Mouse (Mus musculus): ENCODE measurements around the gene Ttc28. TPM values are rescaled to one million over a fixed set of nuclear protein-coding genes. Genes with fewer than 3 reads are reported as not detected.

The Ttc28 gene
- total and polyA plus RNA-seq, 3 experiments, result 1.1 to 1.8 TPM; not detected in 1

DNA sequence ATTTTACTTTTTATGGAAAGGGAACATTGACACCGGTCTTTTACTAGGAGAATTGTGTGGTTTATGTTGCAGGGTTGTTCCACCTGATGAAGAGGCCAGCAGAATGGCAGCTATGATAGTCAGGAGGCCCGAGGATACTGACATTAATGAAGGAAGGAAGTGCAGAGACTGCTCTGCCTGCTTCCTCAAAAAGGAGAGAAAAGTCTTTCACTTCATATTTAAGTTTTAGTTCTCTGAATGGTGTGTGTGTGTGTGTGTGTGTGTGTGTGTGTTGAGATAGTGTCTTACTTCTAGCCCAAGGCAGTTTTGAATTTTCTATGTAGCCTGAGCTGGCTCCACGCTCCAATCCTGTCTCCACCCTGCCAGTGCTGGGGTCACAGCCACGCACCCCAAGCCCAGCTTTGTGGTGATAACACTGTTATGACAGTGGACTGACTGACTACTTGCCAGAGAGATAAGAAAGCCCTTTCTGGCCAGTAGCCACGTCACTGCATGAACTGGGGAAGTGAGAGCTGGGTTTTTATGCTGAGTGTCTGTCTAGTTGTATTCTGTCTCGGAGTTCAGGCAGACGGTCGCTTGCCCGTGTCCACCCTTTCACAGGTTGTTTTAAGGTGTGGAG, 90.7 kb downstream of the Ttc28 start:
- Histone ChIP-seq H3K9ac (ENCODE audit: control insufficient read depth, low read depth, low read length, poor library complexity, severe bottlenecking) (no peak overlapping the region), H3K4me1 (ENCODE audit: control insufficient read depth in 1 of 2, insufficient read depth in 2 of 2, low read length in 2 of 2) (peaks cover 0 to 9% of the 10 kb centered on the region in 2 experiments; a peak in 2 of 4 replicates), H3K79me2 (ENCODE audit: control insufficient read depth, insufficient read depth, low read length, poor library complexity) (no peaks in the 10 kb centered on the region), H3K27ac (ENCODE audit: control insufficient read depth, low read depth, low read length) (no peak overlapping the region), H3K9me3 (replicated peaks; ENCODE audit: insufficient read depth, low read length) (no peaks in the 10 kb centered on the region), H3K27me3 (ENCODE audit: control insufficient read depth in 1 of 2, insufficient read depth in 2 of 2, low read length in 2 of 2) (no peaks in the 10 kb centered on the region), H3K4me3 (ENCODE audit: control insufficient read depth in 1 of 2, insufficient read depth in 1 of 2, low read depth in 2 of 2, low read length in 2 of 2) (no peak overlapping the region), H3K36me3 (ENCODE audit: control insufficient read depth in 1 of 2, insufficient read depth in 2 of 2, low read length in 2 of 2) (no peaks in the 10 kb centered on the region)
- no peak for TF ChIP-seq MAFK (IDR thresholded peaks at IDR 0.05; ENCODE audit: borderline replicate concordance, low read depth, low read length)
- no peak for TF ChIP-seq MAZ (IDR thresholded peaks at IDR 0.05; ENCODE audit: low read depth, low read length)
- no peak for TF ChIP-seq POLR2AphosphoS2 (IDR thresholded peaks at IDR 0.05; ENCODE audit: low read length)
- TF ChIP-seq BHLHE40 (IDR thresholded peaks at IDR 0.05; ENCODE audit: borderline replicate concordance, low read depth, low read length), result no peak
- TF ChIP-seq USF1 (IDR thresholded peaks at IDR 0.05; ENCODE audit: low read depth, low read length), result no peak
- no peak for TF ChIP-seq KAT2A (conservative IDR thresholded peaks at IDR 0.05; ENCODE audit: low read depth, low read length)
- no peak for TF ChIP-seq MEF2A (IDR thresholded peaks at IDR 0.05; ENCODE audit: extremely low read depth, insufficient replicate concordance, low read depth, low read length, poor library complexity, severe bottlenecking)
- no peak for TF ChIP-seq E2F4 (IDR thresholded peaks at IDR 0.05; ENCODE audit: borderline replicate concordance, low read depth, low read length)
- no peak for TF ChIP-seq USF2 (IDR thresholded peaks at IDR 0.05; ENCODE audit: borderline replicate concordance in 1 of 2, insufficient read depth in 1 of 2, low read depth in 1 of 2, low read length in 2 of 2)
- no peak for TF ChIP-seq POLR2AphosphoS5 (IDR thresholded peaks at IDR 0.05; ENCODE audit: borderline replicate concordance, low read depth, low read length)
- no peak for TF ChIP-seq JUND (IDR thresholded peaks at IDR 0.05; ENCODE audit: low read depth, low read length)
- peak; percentile 77 to 84 for TF ChIP-seq EP300 (IDR thresholded peaks at IDR 0.05; ENCODE audit: low read depth in 1 of 2, low read length in 2 of 2)
- TF ChIP-seq GATA1 (IDR thresholded peaks at IDR 0.05; ENCODE audit: low read depth, low read length), result peak; percentile 90
- TF ChIP-seq CTCF (IDR thresholded peaks at IDR 0.05 in 2 of 3, conservative IDR thresholded peaks at IDR 0.05 in 1 of 3; ENCODE audit: control insufficient read depth in 1 of 3, insufficient read depth in 1 of 3, low read depth in 2 of 3, low read length in 3 of 3, poor library complexity in 1 of 3, severe bottlenecking in 1 of 3), result no peak
- TF ChIP-seq RCOR1 (IDR thresholded peaks at IDR 0.05; ENCODE audit: low read depth, low read length), result peak; percentile 90
- TF ChIP-seq MYC (IDR thresholded peaks at IDR 0.05; ENCODE audit: low read depth, low read length), result no peak
- no peak for TF ChIP-seq UBTF (IDR thresholded peaks at IDR 0.05; ENCODE audit: borderline replicate concordance, insufficient read depth, low read depth, low read length)
- peak; percentile 57; the same call in 1 of the 2 replicates for TF ChIP-seq ETS1 (IDR thresholded peaks at IDR 0.05; ENCODE audit: low read depth, low read length)
- peak; percentile 79 for TF ChIP-seq TCF12 (IDR thresholded peaks at IDR 0.05; ENCODE audit: low read depth, low read length)
- 0 out of 2 replicates have a peak, but pooled peaks have one; percentile 28 for TF ChIP-seq TBP (IDR thresholded peaks at IDR 0.05; ENCODE audit: low read depth, low read length)
- peak; percentile 21; the same call in 1 of the 2 replicates for TF ChIP-seq SIN3A (IDR thresholded peaks at IDR 0.05; ENCODE audit: low read length)
- no peak for TF ChIP-seq ZKSCAN1 (IDR thresholded peaks at IDR 0.05; ENCODE audit: low read depth, low read length)
- TF ChIP-seq CHD2 (IDR thresholded peaks at IDR 0.05; ENCODE audit: low read length), result no peak
- TF ChIP-seq NRF1 (IDR thresholded peaks at IDR 0.05; ENCODE audit: insufficient read depth, low read depth, low read length, poor library complexity, severe bottlenecking), result no peak
- TF ChIP-seq MYB (IDR thresholded peaks at IDR 0.05; ENCODE audit: low read depth, low read length), result no peak
- peak; percentile 38; the same call in 1 of the 2 replicates for TF ChIP-seq MXI1 (IDR thresholded peaks at IDR 0.05; ENCODE audit: low read depth, low read length)
- no peak for TF ChIP-seq POLR2A (IDR thresholded peaks at IDR 0.05; ENCODE audit: control insufficient read depth in 1 of 2, insufficient read depth in 1 of 2, low read depth in 1 of 2, low read length in 2 of 2, poor library complexity in 1 of 2)
- peak; percentile 22 for TF ChIP-seq SMC3 (IDR thresholded peaks at IDR 0.05; ENCODE audit: low read depth, low read length)
- no peak for TF ChIP-seq MAX (IDR thresholded peaks at IDR 0.05; ENCODE audit: low read length)
- TF ChIP-seq CHD1 (IDR thresholded peaks at IDR 0.05; ENCODE audit: low read depth, low read length), result no peak
- no peak for TF ChIP-seq NELFE (IDR thresholded peaks at IDR 0.05; ENCODE audit: low read depth, low read length)
- no peak for TF ChIP-seq HCFC1 (IDR thresholded peaks at IDR 0.05; ENCODE audit: low read depth, low read length)
- TF ChIP-seq ZNF384 (IDR thresholded peaks at IDR 0.05; ENCODE audit: low read depth, low read length), result no peak
- TF ChIP-seq TAL1 (IDR thresholded peaks at IDR 0.05; ENCODE audit: low read length), result peak; percentile 80
- DNase-seq (ENCODE audit: low read depth, low spot score), result peak; percentile 83

All from MEL (cell line).